Mouse (Mus musculus) cerebellum, adult 18-20 months (tissue): Measurements from ENCODE around the gene Nim1k.

Experiments used
- DNase-seq, 2 experiments: peaks; one replicate each; pipeline ENCODE4 v3.0.0; 2021

Gene Nim1k

GRCm38 (mm10) chr13:119684416-119685177 lies 71.1 kb downstream of the Nim1k start:
- DNase-seq, result no peak

GRCm38 (mm10) chr13:119681161-119681560 lies 74.5 kb downstream of the Nim1k start:
- no peak for DNase-seq

GRCm38 (mm10) chr13:119679721-119680120 lies 76.0 kb downstream of the Nim1k start:
- DNase-seq, result no peak

GRCm38 (mm10) chr13:119678794-119679193 lies 76.9 kb downstream of the Nim1k start:
- no peak for DNase-seq

- peak; percentile 32 to 33 for DNase-seq
Measured at GRCm38 (mm10) chr13:119661420-119661819, 94.3 kb downstream of the Nim1k start.
